Mouse (Mus musculus): ENCODE results near the gene Ifrd1. TPM values are rescaled to one million over a fixed set of nuclear protein-coding genes. Genes with fewer than 3 reads are reported as not detected.

Ifrd1 gene
- total RNA-seq, 1 experiment from 2014 or later = 532 TPM

Other genes starting within 250 kb of the Ifrd1 start
- 19.2 to 34.1 TPM (median 30.3 TPM) in 3 replicates for gene Arl4a, start 210.5 kb downstream of the Ifrd1 start, total RNA-seq (2017)
- 0.39 to 0.57 TPM (median 0.43 TPM) in 3 replicates for gene Scin, start 114.3 kb downstream of the Ifrd1 start, total RNA-seq (2017)
- 0.29 to 1.2 TPM (median 0.96 TPM) in 3 replicates for gene Lsmem1, start 49.0 kb downstream of the Ifrd1 start, total RNA-seq (2017)
- 28.1 to 46.3 TPM (median 43.7 TPM) in 3 replicates for gene Zfp277, start 197.4 kb upstream of the Ifrd1 start, total RNA-seq (2017)
- 8.9 to 13.2 TPM (median 9.0 TPM) in 3 replicates for gene Dock4, start 197.4 kb upstream of the Ifrd1 start, total RNA-seq (2017)

Measured in monocyte, adult 5-6 weeks (primary cell).